Comparison of ENCODE assay signal across 30 mouse cellular contexts in the genomic region with DNA sequence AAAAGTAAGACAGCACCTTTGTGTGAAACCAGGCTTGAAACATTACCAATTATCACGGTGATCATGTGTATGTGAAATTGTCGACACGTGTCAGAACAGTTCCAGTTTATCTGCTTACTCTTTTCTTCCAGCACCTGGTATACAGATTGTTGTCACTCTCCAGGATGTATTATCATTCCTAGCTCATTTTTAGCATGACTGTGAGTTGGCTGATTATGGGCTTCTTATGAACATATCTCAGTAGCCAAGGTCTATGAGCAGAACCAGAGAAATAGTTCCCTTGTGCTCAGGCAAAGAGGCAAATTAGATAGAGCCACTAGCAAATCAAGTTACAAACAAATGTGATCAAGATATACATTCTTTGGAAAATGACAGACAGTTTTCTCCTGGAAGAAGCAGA.
DNase-seq lines count a peak whose midpoint lies in the region; ATAC-seq and TF ChIP-seq lines count a peak whose summit lies in the region.
"Had no signal": no experiment of that assay in that cellular context is flagged by ENCODE, and none has a peak within 500 bp of the region (broad histone marks: within the 10 kb centered on the region; RNA-seq: fewer than 3 reads in every experiment).

No protein-coding gene starts in this region.

- no peak for TF ChIP-seq POLR2A in MEL (IDR thresholded peaks at IDR 0.05; ENCODE audit: control insufficient read depth in 1 of 2, insufficient read depth in 1 of 2, low read depth in 1 of 2, low read length in 2 of 2, poor library complexity in 1 of 2)

- no peak overlapping the region for H3K27ac ChIP-seq in MEL (ENCODE audit: control insufficient read depth, low read depth, low read length)
- peak overlapping the region; percentile 88 for H3K27ac ChIP-seq in liver, embryonic 13.5 days
- H3K27ac ChIP-seq in liver, embryonic 16.5 days (ENCODE audit: low read length), result peak overlapping the region; percentile 82
- H3K27ac ChIP-seq: embryonic facial prominence, embryonic 10.5 days; embryonic facial prominence, embryonic 13.5 days; forebrain, embryonic 12.5 days; forebrain, embryonic 15.5 days; heart, embryonic 13.5 days; hindbrain, embryonic 14.5 days; hindbrain, postnatal 0 days had no signal

- H3K9ac ChIP-seq in MEL (ENCODE audit: control insufficient read depth, low read depth, low read length, poor library complexity, severe bottlenecking), result no peak overlapping the region
- H3K9ac ChIP-seq in liver, embryonic 13.5 days, result peak overlapping the region; percentile 17; the same call in 1 of the 2 replicates
- peak overlapping the region; percentile 1; the same call in 1 of the 2 replicates for H3K9ac ChIP-seq in liver, embryonic 16.5 days (ENCODE audit: low read depth, low read length)
- H3K9ac ChIP-seq: embryonic facial prominence, embryonic 13.5 days; forebrain, embryonic 12.5 days; forebrain, embryonic 15.5 days; heart, embryonic 13.5 days; hindbrain, embryonic 14.5 days had no signal

- ATAC-seq in liver, embryonic 13.5 days (ENCODE audit: low read depth), result peak; percentile 22
- ATAC-seq in liver, embryonic 16.5 days (ENCODE audit: low read depth), result 0 out of 2 replicates have a peak, but pooled peaks have one; percentile 8
- ATAC-seq: forebrain, embryonic 15.5 days; hindbrain, postnatal 0 days; inflammation-experienced regulatory T-cells, adult 6 months had no signal

- H3K79me2 ChIP-seq in MEL (ENCODE audit: control insufficient read depth, insufficient read depth, low read length, poor library complexity), result no peaks in the 10 kb centered on the region

- no peak for TF ChIP-seq CTCF in MEL (IDR thresholded peaks at IDR 0.05 in 2 of 3, conservative IDR thresholded peaks at IDR 0.05 in 1 of 3; ENCODE audit: control insufficient read depth in 1 of 3, insufficient read depth in 1 of 3, low read depth in 2 of 3, low read length in 3 of 3, poor library complexity in 1 of 3, severe bottlenecking in 1 of 3)

- H3K4me3 ChIP-seq in MEL (ENCODE audit: control insufficient read depth in 1 of 2, insufficient read depth in 1 of 2, low read depth in 2 of 2, low read length in 2 of 2), result no peak overlapping the region
- H3K4me3 ChIP-seq in liver, embryonic 13.5 days (replicated peaks), result no peak overlapping the region
- H3K4me3 ChIP-seq in liver, embryonic 16.5 days (ENCODE audit: low read depth, low read length), result no peak overlapping the region
- H3K4me3 ChIP-seq: embryonic facial prominence, embryonic 10.5 days; embryonic facial prominence, embryonic 13.5 days; erythroblast, embryonic 14.5 days; forebrain, embryonic 12.5 days; forebrain, embryonic 15.5 days; heart, embryonic 13.5 days had no signal

- peaks cover 0 to 21% of the 10 kb centered on the region in 2 experiments; a peak in 2 of 4 replicates for H3K36me3 ChIP-seq in MEL (ENCODE audit: control insufficient read depth in 1 of 2, insufficient read depth in 2 of 2, low read length in 2 of 2)
- H3K36me3 ChIP-seq in liver, embryonic 13.5 days, result no peaks in the 10 kb centered on the region
- H3K36me3 ChIP-seq in liver, embryonic 16.5 days (ENCODE audit: control insufficient read depth, insufficient read depth), result no peaks in the 10 kb centered on the region
- H3K36me3 ChIP-seq: embryonic facial prominence, embryonic 10.5 days; embryonic facial prominence, embryonic 13.5 days; forebrain, embryonic 12.5 days; forebrain, embryonic 15.5 days; G1E; heart, embryonic 13.5 days had no signal

- H3K4me2 ChIP-seq in liver, embryonic 13.5 days, result no peak overlapping the region
- peak overlapping the region; percentile 5; the same call in 1 of the 2 replicates for H3K4me2 ChIP-seq in liver, embryonic 16.5 days (ENCODE audit: low read depth, low read length)
- H3K4me2 ChIP-seq: embryonic facial prominence, embryonic 13.5 days; forebrain, embryonic 12.5 days; forebrain, embryonic 15.5 days; heart, embryonic 13.5 days; hindbrain, embryonic 14.5 days had no signal

- peaks cover 3 to 17% of the 10 kb centered on the region in 2 experiments; a peak in 3 of 4 replicates for H3K4me1 ChIP-seq in MEL (ENCODE audit: control insufficient read depth in 1 of 2, insufficient read depth in 2 of 2, low read length in 2 of 2)
- H3K4me1 ChIP-seq in liver, embryonic 13.5 days (replicated peaks), result peaks cover 63% of the 10 kb centered on the region
- peaks cover 37% of the 10 kb centered on the region for H3K4me1 ChIP-seq in liver, embryonic 16.5 days (ENCODE audit: control insufficient read depth, low read depth, low read length)
- H3K4me1 ChIP-seq: embryonic facial prominence, embryonic 10.5 days; embryonic facial prominence, embryonic 13.5 days; forebrain, embryonic 12.5 days; forebrain, embryonic 15.5 days had no signal

- no peak for DNase-seq in MEL (ENCODE audit: low read depth, low spot score)
- DNase-seq in c-Kit-positive CD71-positive TER-119-negative erythroid progenitor cells, embryonic 14.5 days (ENCODE audit: low read depth), result peak; percentile 52
- DNase-seq in liver, embryonic 13.5 days, result peak; percentile 11
- DNase-seq in frontal cortex, postnatal 25 days (ENCODE audit: low spot score in 2 of 2), result no peak
- DNase-seq in natural killer cell, adult 2 months (ENCODE audit: low spot score in 2 of 2), result no peak
- no peak for DNase-seq in frontal cortex, postnatal 14 days (ENCODE audit: low spot score in 2 of 2)
- DNase-seq: adrenal gland, adult 2 months; adrenal gland, postnatal 14 days; B cell, adult 2 months; cerebellum, adult 11 months; cerebellum, adult 2 months; cerebellum, adult 9-11 months; cerebellum, postnatal 25 days; embryo, embryonic 11 days; gastrocnemius, postnatal 25 days; heart, adult 18-20 months; heart, postnatal 14 days; heart, postnatal 4 days had no signal

- no peak for TF ChIP-seq EP300 in MEL (IDR thresholded peaks at IDR 0.05; ENCODE audit: low read depth in 1 of 2, low read length in 2 of 2)

- no peaks in the 10 kb centered on the region for H3K9me3 ChIP-seq in MEL (replicated peaks; ENCODE audit: insufficient read depth, low read length)
- H3K9me3 ChIP-seq in liver, embryonic 13.5 days (replicated peaks), result no peaks in the 10 kb centered on the region
- H3K9me3 ChIP-seq in liver, embryonic 16.5 days (replicated peaks; ENCODE audit: control insufficient read depth, low read length), result no peaks in the 10 kb centered on the region
- H3K9me3 ChIP-seq: embryonic facial prominence, embryonic 10.5 days; embryonic facial prominence, embryonic 13.5 days; forebrain, embryonic 12.5 days; forebrain, embryonic 15.5 days; G1E; heart, embryonic 13.5 days had no signal

- no peaks in the 10 kb centered on the region for H3K27me3 ChIP-seq in MEL (ENCODE audit: control insufficient read depth in 1 of 2, insufficient read depth in 2 of 2, low read length in 2 of 2)
- no peaks in the 10 kb centered on the region for H3K27me3 ChIP-seq in liver, embryonic 13.5 days
- no peaks in the 10 kb centered on the region for H3K27me3 ChIP-seq in liver, embryonic 16.5 days (ENCODE audit: control insufficient read depth, insufficient read depth, low read depth, low read length)
- H3K27me3 ChIP-seq: CH12.LX; embryonic facial prominence, embryonic 13.5 days; forebrain, embryonic 12.5 days; forebrain, embryonic 15.5 days; heart, embryonic 13.5 days had no signal

- no peak for TF ChIP-seq RAD21 in MEL (IDR thresholded peaks at IDR 0.05; ENCODE audit: low read depth, low read length)

- WGBS in liver, embryonic 13.5 days (ENCODE audit: insufficient replicate concordance), result 23% methylated on average over 3 of the region's 3 CpGs
- 40% methylated on average over 3 of the region's 3 CpGs for WGBS in liver, embryonic 16.5 days (ENCODE audit: insufficient replicate concordance)

TF ChIP-seq in MEL, 35 proteins besides CTCF, POLR2A, EP300 and RAD21:
- TF ChIP-seq UBTF (IDR thresholded peaks at IDR 0.05; ENCODE audit: borderline replicate concordance, insufficient read depth, low read depth, low read length), result no peak
- no peak for TF ChIP-seq NELFE (IDR thresholded peaks at IDR 0.05; ENCODE audit: low read depth, low read length)
- no peak for TF ChIP-seq MAZ (IDR thresholded peaks at IDR 0.05; ENCODE audit: low read depth, low read length)
- no peak for TF ChIP-seq CHD1 (IDR thresholded peaks at IDR 0.05; ENCODE audit: low read depth, low read length)
- TF ChIP-seq MXI1 (IDR thresholded peaks at IDR 0.05; ENCODE audit: low read depth, low read length), result no peak
- TF ChIP-seq ETS1 (IDR thresholded peaks at IDR 0.05; ENCODE audit: low read depth, low read length), result 0 out of 2 replicates have a peak, but pooled peaks have one; percentile 28
- no peak for TF ChIP-seq CHD2 (IDR thresholded peaks at IDR 0.05; ENCODE audit: low read length)
- no peak for TF ChIP-seq TAL1 (IDR thresholded peaks at IDR 0.05; ENCODE audit: low read length)
- no peak for TF ChIP-seq BHLHE40 (IDR thresholded peaks at IDR 0.05; ENCODE audit: borderline replicate concordance, low read depth, low read length)
- no peak for TF ChIP-seq MEF2A (IDR thresholded peaks at IDR 0.05; ENCODE audit: extremely low read depth, insufficient replicate concordance, low read depth, low read length, poor library complexity, severe bottlenecking)
- TF ChIP-seq TCF12 (IDR thresholded peaks at IDR 0.05; ENCODE audit: low read depth, low read length), result peak; percentile 17; the same call in 1 of the 2 replicates
- TF ChIP-seq USF2 (IDR thresholded peaks at IDR 0.05; ENCODE audit: borderline replicate concordance in 1 of 2, insufficient read depth in 1 of 2, low read depth in 1 of 2, low read length in 2 of 2), result no peak
- 0 out of 2 replicates have a peak, but pooled peaks have one; percentile 10 for TF ChIP-seq GATA1 (IDR thresholded peaks at IDR 0.05; ENCODE audit: low read depth, low read length)
- no peak for TF ChIP-seq GABPA (IDR thresholded peaks at IDR 0.05; ENCODE audit: low read depth, low read length)
- no peak for TF ChIP-seq NRF1 (IDR thresholded peaks at IDR 0.05; ENCODE audit: insufficient read depth, low read depth, low read length, poor library complexity, severe bottlenecking)
- no peak for TF ChIP-seq E2F4 (IDR thresholded peaks at IDR 0.05; ENCODE audit: borderline replicate concordance, low read depth, low read length)
- TF ChIP-seq ELF1 (IDR thresholded peaks at IDR 0.05; ENCODE audit: low read depth, low read length), result no peak
- no peak for TF ChIP-seq SMC3 (IDR thresholded peaks at IDR 0.05; ENCODE audit: low read depth, low read length)
- TF ChIP-seq ZMIZ1 (IDR thresholded peaks at IDR 0.05; ENCODE audit: low read depth, low read length), result no peak
- TF ChIP-seq POLR2AphosphoS5 (IDR thresholded peaks at IDR 0.05; ENCODE audit: borderline replicate concordance, low read depth, low read length), result no peak
- TF ChIP-seq SIN3A (IDR thresholded peaks at IDR 0.05; ENCODE audit: low read length), result no peak
- TF ChIP-seq KAT2A (conservative IDR thresholded peaks at IDR 0.05; ENCODE audit: low read depth, low read length), result no peak
- no peak for TF ChIP-seq POLR2AphosphoS2 (IDR thresholded peaks at IDR 0.05; ENCODE audit: low read length)
TF ChIP-seq in MEL: peak in this region for 3.

Comparison
In these comparisons a context has a peak if more than half of its experiments do, and no peak if none do; other contexts are left out.
1. DNase-seq: peak in c-Kit-positive CD71-positive TER-119-negative erythroid progenitor cells, embryonic 14.5 days (single experiment) and liver, embryonic 13.5 days (single experiment); none in MEL (single experiment), frontal cortex, postnatal 25 days (0 of 2), natural killer cell, adult 2 months (0 of 2) and frontal cortex, postnatal 14 days (0 of 2).